Mouse (Mus musculus): ENCODE measurements around the gene Ncbp3. TPM values are rescaled to one million over a fixed set of nuclear protein-coding genes. Genes with fewer than 3 reads are reported as not detected.
A peak's percentile ranks its signal among the peaks of the same experiment; 100 is the strongest.

The Ncbp3 gene
- polyA plus RNA-seq, 1 experiment from 2014 or later = 11.1 TPM

DNA sequence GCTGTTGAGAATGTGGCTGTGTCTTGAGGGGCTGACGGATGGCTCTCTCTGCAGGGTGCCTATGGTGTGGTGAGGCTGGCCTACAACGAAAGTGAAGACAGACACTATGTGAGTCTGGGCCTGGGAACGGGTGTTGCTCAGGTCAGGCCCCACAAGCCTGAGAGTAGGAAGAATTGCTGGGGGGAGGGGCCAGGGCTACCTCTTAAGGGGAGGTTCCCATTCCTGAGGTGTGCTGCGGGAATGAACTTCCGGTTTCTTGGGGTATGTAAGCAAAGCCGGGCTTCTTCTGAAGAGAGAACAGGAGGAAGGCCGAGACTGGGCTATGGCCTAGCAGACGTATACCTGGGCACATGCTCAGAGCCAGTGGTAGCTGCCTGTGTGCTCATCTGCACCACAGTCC lies 20.6 kb upstream of the Ncbp3 start:
- H3K4me3 ChIP-seq (ENCODE audit: low read length) = no peak overlapping the region
- peaks cover 15% of the 10 kb centered on the region for H3K4me1 ChIP-seq (ENCODE audit: insufficient read depth, low read length)
- 47% methylated on average over 8 of the region's 8 CpGs for WGBS
- ATAC-seq (ENCODE audit: low FRiP score, low TSS enrichment) = no peak
- no peak overlapping the region for H3K9ac ChIP-seq (replicated peaks; ENCODE audit: low read length)
- no peaks in the 10 kb centered on the region for H3K36me3 ChIP-seq (ENCODE audit: insufficient read depth, low read length)
- no peak overlapping the region for H3K4me2 ChIP-seq (replicated peaks; ENCODE audit: low read depth, low read length)
- no peaks in the 10 kb centered on the region for H3K27me3 ChIP-seq (ENCODE audit: insufficient read depth, low read length)
- no peaks in the 10 kb centered on the region for H3K9me3 ChIP-seq (ENCODE audit: low read length)
- H3K27ac ChIP-seq (ENCODE audit: low read length) = no peak overlapping the region

GRCm38 (mm10) chr11:73030821-73031498 lies 16.6 kb upstream of the Ncbp3 start:
- Histone ChIP-seq H3K4me3 (ENCODE audit: low read length) (peak overlapping the region; percentile 39), H3K4me1 (ENCODE audit: insufficient read depth, low read length) (0 out of 2 replicates have a peak, but pooled peaks cover 2% of the 10 kb centered on the region), H3K4me2 (replicated peaks; ENCODE audit: low read depth, low read length) (peak overlapping the region; percentile 65), H3K36me3 (ENCODE audit: insufficient read depth, low read length) (no peaks in the 10 kb centered on the region), H3K9me3 (ENCODE audit: low read length) (no peaks in the 10 kb centered on the region), H3K27me3 (ENCODE audit: insufficient read depth, low read length) (no peaks in the 10 kb centered on the region), H3K9ac (replicated peaks; ENCODE audit: low read length) (peak overlapping the region; percentile 57), H3K27ac (ENCODE audit: low read length) (peak overlapping the region; percentile 54; the same call in 1 of the 2 replicates)
- 24% methylated on average over 20 of the region's 20 CpGs for WGBS
- peak; percentile 94 for ATAC-seq (ENCODE audit: low FRiP score, low TSS enrichment)

GRCm38 (mm10) chr11:73031536-73031935 lies 16.0 kb upstream of the Ncbp3 start:
- no peak overlapping the region; the same call in 1 of the 2 replicates for H3K4me2 ChIP-seq (replicated peaks; ENCODE audit: low read depth, low read length)
- H3K4me1 ChIP-seq (ENCODE audit: insufficient read depth, low read length) = 0 out of 2 replicates have a peak, but pooled peaks cover 2% of the 10 kb centered on the region
- H3K4me3 ChIP-seq (ENCODE audit: low read length) = no peak overlapping the region
- H3K27me3 ChIP-seq (ENCODE audit: insufficient read depth, low read length) = no peaks in the 10 kb centered on the region
- H3K9ac ChIP-seq (replicated peaks; ENCODE audit: low read length) = peak overlapping the region; percentile 52; the same call in 1 of the 2 replicates
- no peaks in the 10 kb centered on the region for H3K36me3 ChIP-seq (ENCODE audit: insufficient read depth, low read length)
- ATAC-seq (ENCODE audit: low FRiP score, low TSS enrichment) = no peak
- H3K9me3 ChIP-seq (ENCODE audit: low read length) = no peaks in the 10 kb centered on the region
- WGBS = 51% methylated on average over 5 of the region's 5 CpGs
- no peak overlapping the region for H3K27ac ChIP-seq (ENCODE audit: low read length)

DNA sequence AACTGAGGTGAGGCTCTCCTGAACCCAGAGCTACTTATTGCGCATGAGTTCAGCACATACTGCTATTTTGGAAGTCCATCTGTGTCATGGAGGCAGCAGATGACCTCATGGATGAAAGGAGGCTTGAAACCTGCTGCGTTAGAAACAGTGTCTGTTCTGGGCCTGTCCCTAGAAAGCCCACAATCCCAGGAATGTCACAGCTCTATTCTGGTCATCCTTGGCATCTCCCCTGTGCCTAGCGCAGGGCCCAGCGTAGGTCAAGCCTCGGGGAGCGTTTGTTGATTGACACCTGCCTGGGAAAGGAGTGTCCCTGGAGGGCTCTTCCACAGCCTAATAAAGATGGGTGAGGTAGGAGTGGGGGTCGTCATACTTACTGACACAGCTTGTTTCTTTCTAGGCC lies 11.5 kb upstream of the Ncbp3 start:
- H3K27ac ChIP-seq (ENCODE audit: low read length) = no peak overlapping the region
- ATAC-seq (ENCODE audit: low FRiP score, low TSS enrichment) = no peak
- no peak overlapping the region for H3K4me3 ChIP-seq (ENCODE audit: low read length)
- H3K36me3 ChIP-seq (ENCODE audit: insufficient read depth, low read length) = no peaks in the 10 kb centered on the region
- no peak overlapping the region for H3K9ac ChIP-seq (replicated peaks; ENCODE audit: low read length)
- no peak overlapping the region for H3K4me2 ChIP-seq (replicated peaks; ENCODE audit: low read depth, low read length)
- H3K4me1 ChIP-seq (ENCODE audit: insufficient read depth, low read length) = 0 out of 2 replicates have a peak, but pooled peaks cover 7% of the 10 kb centered on the region
- WGBS = 83% methylated on average over 7 of the region's 7 CpGs
- no peaks in the 10 kb centered on the region for H3K9me3 ChIP-seq (ENCODE audit: low read length)
- no peaks in the 10 kb centered on the region for H3K27me3 ChIP-seq (ENCODE audit: insufficient read depth, low read length)

- Histone ChIP-seq H3K27ac (ENCODE audit: low read length) (no peak overlapping the region), H3K9ac (replicated peaks; ENCODE audit: low read length) (no peak overlapping the region), H3K4me2 (replicated peaks; ENCODE audit: low read depth, low read length) (no peak overlapping the region), H3K4me1 (ENCODE audit: insufficient read depth, low read length) (0 out of 2 replicates have a peak, but pooled peaks cover 7% of the 10 kb centered on the region), H3K4me3 (ENCODE audit: low read length) (no peak overlapping the region), H3K9me3 (ENCODE audit: low read length) (no peaks in the 10 kb centered on the region), H3K27me3 (ENCODE audit: insufficient read depth, low read length) (no peaks in the 10 kb centered on the region), H3K36me3 (ENCODE audit: insufficient read depth, low read length) (no peaks in the 10 kb centered on the region)
- ATAC-seq (ENCODE audit: low FRiP score, low TSS enrichment) = no peak
- 52% methylated on average over 6 of the region's 6 CpGs for WGBS
Observed at GRCm38 (mm10) chr11:73036889-73037288, 10.7 kb upstream of the Ncbp3 start.

DNA sequence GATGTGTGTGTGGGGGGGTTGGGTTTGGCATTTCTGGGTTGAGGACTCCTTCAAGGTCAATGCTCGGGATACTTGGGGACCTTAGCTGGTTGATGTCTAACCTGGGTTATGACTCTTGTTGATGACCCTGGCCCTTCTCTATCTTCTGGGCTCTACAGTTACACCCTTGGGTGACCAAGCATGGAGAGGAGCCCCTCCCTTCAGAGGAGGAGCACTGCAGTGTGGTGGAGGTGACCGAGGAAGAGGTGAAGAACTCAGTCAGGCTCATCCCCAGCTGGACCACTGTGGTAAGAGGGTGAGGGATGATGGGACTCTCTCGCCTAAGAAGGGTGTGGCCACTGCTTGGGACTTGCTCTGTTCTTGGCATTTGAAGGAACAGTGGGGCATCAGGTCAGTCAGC lies 9.9 kb upstream of the Ncbp3 start:
- 71% methylated on average over 3 of the region's 3 CpGs for WGBS

GRCm38 (mm10) chr11:73039102-73039799 lies 8.3 kb upstream of the Ncbp3 start:
- WGBS = 56% methylated on average over 9 of the region's 9 CpGs

More for the DNA sequence above, 9.9 kb upstream of the Ncbp3 start:
- H3K4me3 ChIP-seq (ENCODE audit: low read length) = no peak overlapping the region
- ATAC-seq (ENCODE audit: low FRiP score, low TSS enrichment) = 0 out of 2 replicates have a peak, but pooled peaks have one; percentile 19
- no peak overlapping the region for H3K4me2 ChIP-seq (replicated peaks; ENCODE audit: low read depth, low read length)
- H3K4me1 ChIP-seq (ENCODE audit: insufficient read depth, low read length) = 0 out of 2 replicates have a peak, but pooled peaks cover 7% of the 10 kb centered on the region
- no peaks in the 10 kb centered on the region for H3K9me3 ChIP-seq (ENCODE audit: low read length)
- H3K27ac ChIP-seq (ENCODE audit: low read length) = no peak overlapping the region
- H3K9ac ChIP-seq (replicated peaks; ENCODE audit: low read length) = no peak overlapping the region
- no peaks in the 10 kb centered on the region for H3K36me3 ChIP-seq (ENCODE audit: insufficient read depth, low read length)
- H3K27me3 ChIP-seq (ENCODE audit: insufficient read depth, low read length) = no peaks in the 10 kb centered on the region

DNA sequence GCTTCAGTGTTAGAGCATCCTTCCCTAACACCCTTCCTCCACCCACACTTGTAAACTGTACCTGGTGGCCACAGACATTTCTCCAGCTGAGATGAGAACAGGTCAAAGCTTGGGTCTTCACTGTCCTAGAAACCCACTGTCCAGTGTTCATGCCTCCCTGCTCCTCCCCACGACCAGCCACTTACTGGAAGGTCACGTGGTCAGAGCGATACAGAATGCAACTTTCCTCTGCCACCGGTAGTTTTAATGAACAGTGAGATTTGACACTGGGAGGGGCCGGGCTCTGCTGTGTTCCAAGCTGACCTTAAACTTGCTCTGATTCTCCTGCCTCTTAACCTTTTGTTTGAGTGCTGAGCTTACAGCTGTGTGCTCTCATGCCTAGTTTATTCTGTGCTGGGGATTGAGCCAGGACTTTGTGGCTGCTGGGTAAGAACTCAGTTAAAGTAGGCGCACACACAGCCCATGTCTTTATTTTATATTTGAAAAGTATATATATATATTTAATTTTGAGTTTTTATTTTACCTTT lies 3.3 kb upstream of the Ncbp3 start:
- peaks cover 24% of the 10 kb centered on the region for H3K4me1 ChIP-seq (ENCODE audit: insufficient read depth, low read length)
- no peak overlapping the region for H3K4me3 ChIP-seq (ENCODE audit: low read length)
- no peak overlapping the region for H3K4me2 ChIP-seq (replicated peaks; ENCODE audit: low read depth, low read length)
- no peak overlapping the region for H3K9ac ChIP-seq (replicated peaks; ENCODE audit: low read length)
- H3K27me3 ChIP-seq (ENCODE audit: insufficient read depth, low read length) = no peaks in the 10 kb centered on the region
- no peaks in the 10 kb centered on the region for H3K9me3 ChIP-seq (ENCODE audit: low read length)
- no peak overlapping the region for H3K27ac ChIP-seq (ENCODE audit: low read length)
- ATAC-seq (ENCODE audit: low FRiP score, low TSS enrichment) = no peak
- no peaks in the 10 kb centered on the region for H3K36me3 ChIP-seq (ENCODE audit: insufficient read depth, low read length)
- 30% methylated on average over 6 of the region's 6 CpGs for WGBS

More at GRCm38 (mm10) chr11:73039102-73039799, 8.3 kb upstream of the Ncbp3 start:
- no peak overlapping the region for H3K27ac ChIP-seq (ENCODE audit: low read length)
- no peak for ATAC-seq (ENCODE audit: low FRiP score, low TSS enrichment)
- H3K9me3 ChIP-seq (ENCODE audit: low read length) = no peaks in the 10 kb centered on the region
- no peak overlapping the region for H3K4me3 ChIP-seq (ENCODE audit: low read length)
- H3K4me2 ChIP-seq (replicated peaks; ENCODE audit: low read depth, low read length) = no peak overlapping the region
- H3K4me1 ChIP-seq (ENCODE audit: insufficient read depth, low read length) = peaks cover 16% of the 10 kb centered on the region
- no peaks in the 10 kb centered on the region for H3K36me3 ChIP-seq (ENCODE audit: insufficient read depth, low read length)
- no peaks in the 10 kb centered on the region for H3K27me3 ChIP-seq (ENCODE audit: insufficient read depth, low read length)
- no peak overlapping the region for H3K9ac ChIP-seq (replicated peaks; ENCODE audit: low read length)

GRCm38 (mm10) chr11:73044789-73045188 lies 2.8 kb upstream of the Ncbp3 start:
- Histone ChIP-seq H3K9ac (replicated peaks; ENCODE audit: low read length) (no peak overlapping the region), H3K4me2 (replicated peaks; ENCODE audit: low read depth, low read length) (no peak overlapping the region), H3K27ac (ENCODE audit: low read length) (no peak overlapping the region), H3K27me3 (ENCODE audit: insufficient read depth, low read length) (no peaks in the 10 kb centered on the region), H3K4me1 (ENCODE audit: insufficient read depth, low read length) (peaks cover 28% of the 10 kb centered on the region), H3K4me3 (ENCODE audit: low read length) (no peak overlapping the region), H3K36me3 (ENCODE audit: insufficient read depth, low read length) (no peaks in the 10 kb centered on the region), H3K9me3 (ENCODE audit: low read length) (no peaks in the 10 kb centered on the region)
- no peak for ATAC-seq (ENCODE audit: low FRiP score, low TSS enrichment)
- 76% methylated on average over 4 of the region's 4 CpGs for WGBS

All from kidney, embryonic 16.5 days (tissue).